Comparison of ENCODE assay signal across 8 mouse cellular contexts in genomic region chr2:30707099-30708000, GRCm38 (mm10).
A peak's percentile ranks its signal among the peaks of the same experiment; 100 is the strongest.
DNase-seq lines count a peak whose midpoint lies in the region; ATAC-seq and TF ChIP-seq lines count a peak whose summit lies in the region.

No protein-coding gene starts in this region.

- DNase-seq in brain, embryonic 14.5 days (ENCODE audit: low read depth), result peak; percentile 78
- peak; percentile 82 for DNase-seq in hindbrain, embryonic 10.5 days (ENCODE audit: low spot score)
- DNase-seq in thymus, postnatal 36 days, result peak; percentile 74 to 80

- peak overlapping the region; percentile 61 for H3K9ac ChIP-seq in forebrain, embryonic 15.5 days (replicated peaks)
- peak overlapping the region; percentile 77 for H3K9ac ChIP-seq in limb, embryonic 12.5 days (replicated peaks)
- H3K9ac ChIP-seq in midbrain, embryonic 15.5 days, result peak overlapping the region; percentile 60

- H3K4me3 ChIP-seq in erythroblast, embryonic 14.5 days (replicated peaks), result peak overlapping the region; percentile 24
- H3K4me3 ChIP-seq in forebrain, embryonic 15.5 days, result peak overlapping the region; percentile 35
- peak overlapping the region; percentile 50 for H3K4me3 ChIP-seq in hindbrain, embryonic 10.5 days
- peak overlapping the region; percentile 41 for H3K4me3 ChIP-seq in limb, embryonic 12.5 days (replicated peaks)
- peak overlapping the region; percentile 30 for H3K4me3 ChIP-seq in midbrain, embryonic 15.5 days

- WGBS in forebrain, embryonic 15.5 days, result 5% methylated on average over 37 of the region's 44 CpGs
- 2% methylated on average over 44 of the region's 44 CpGs for WGBS in hindbrain, embryonic 10.5 days
- 2% methylated on average over 44 of the region's 44 CpGs for WGBS in limb, embryonic 12.5 days
- WGBS in midbrain, embryonic 15.5 days, result 3% methylated on average over 44 of the region's 44 CpGs

- H3K27ac ChIP-seq in forebrain, embryonic 15.5 days (replicated peaks), result peak overlapping the region; percentile 99
- H3K27ac ChIP-seq in hindbrain, embryonic 10.5 days, result peak overlapping the region; percentile 99
- H3K27ac ChIP-seq in limb, embryonic 12.5 days, result peak overlapping the region; percentile 100
- peak overlapping the region; percentile 98 for H3K27ac ChIP-seq in midbrain, embryonic 15.5 days

- ATAC-seq in erythroblast, adult 5-6 weeks (replicated peaks; ENCODE audit: low FRiP score, poor library complexity, severe bottlenecking), result no peak
- no peak for ATAC-seq in forebrain, embryonic 15.5 days (replicated peaks)
- ATAC-seq in limb, embryonic 12.5 days (ENCODE audit: insufficient number of reproducible peaks, insufficient read depth, low FRiP score, low TSS enrichment, low read depth), result no peak
- no peak for ATAC-seq in midbrain, embryonic 15.5 days (replicated peaks)

- no peaks in the 10 kb centered on the region for H3K36me3 ChIP-seq in erythroblast, embryonic 14.5 days (ENCODE audit: control insufficient read depth)
- no peaks in the 10 kb centered on the region for H3K36me3 ChIP-seq in forebrain, embryonic 15.5 days
- H3K36me3 ChIP-seq in hindbrain, embryonic 10.5 days, result 0 out of 2 replicates have a peak, but pooled peaks cover 5% of the 10 kb centered on the region
- H3K36me3 ChIP-seq in limb, embryonic 12.5 days, result no peaks in the 10 kb centered on the region
- H3K36me3 ChIP-seq in midbrain, embryonic 15.5 days (replicated peaks), result no peaks in the 10 kb centered on the region

- no peak for TF ChIP-seq POLR2A in brain, embryonic 14.5 days (IDR thresholded peaks at IDR 0.05; ENCODE audit: borderline replicate concordance, extremely low read depth, insufficient read depth, insufficient read length, poor library complexity, severe bottlenecking)

- H3K4me2 ChIP-seq in forebrain, embryonic 15.5 days (replicated peaks), result peak overlapping the region; percentile 74
- H3K4me2 ChIP-seq in limb, embryonic 12.5 days, result peak overlapping the region; percentile 83
- peak overlapping the region; percentile 65 for H3K4me2 ChIP-seq in midbrain, embryonic 15.5 days

- peaks cover 2% of the 10 kb centered on the region for H3K4me1 ChIP-seq in erythroblast, embryonic 14.5 days (ENCODE audit: control insufficient read depth)
- H3K4me1 ChIP-seq in forebrain, embryonic 15.5 days, result peaks cover 53% of the 10 kb centered on the region
- H3K4me1 ChIP-seq in hindbrain, embryonic 10.5 days (replicated peaks), result peaks cover 73% of the 10 kb centered on the region
- peaks cover 61% of the 10 kb centered on the region for H3K4me1 ChIP-seq in limb, embryonic 12.5 days (replicated peaks)
- peaks cover 53% of the 10 kb centered on the region for H3K4me1 ChIP-seq in midbrain, embryonic 15.5 days

- peak; percentile 6; the same call in 1 of the 2 replicates for TF ChIP-seq CTCF in brain, embryonic 14.5 days (IDR thresholded peaks at IDR 0.05; ENCODE audit: borderline replicate concordance, extremely low read depth, insufficient read depth, insufficient read length)

- H3K27me3 ChIP-seq in erythroblast, embryonic 14.5 days (ENCODE audit: control insufficient read depth), result peaks cover 65% of the 10 kb centered on the region
- H3K27me3 ChIP-seq in forebrain, embryonic 15.5 days, result no peaks in the 10 kb centered on the region
- no peaks in the 10 kb centered on the region for H3K27me3 ChIP-seq in hindbrain, embryonic 10.5 days (ENCODE audit: insufficient read depth, poor library complexity, severe bottlenecking)
- no peaks in the 10 kb centered on the region for H3K27me3 ChIP-seq in limb, embryonic 12.5 days
- no peaks in the 10 kb centered on the region for H3K27me3 ChIP-seq in midbrain, embryonic 15.5 days (replicated peaks)

- peaks cover 2% of the 10 kb centered on the region; the same call in 1 of the 2 replicates for H3K9me3 ChIP-seq in erythroblast, embryonic 14.5 days (ENCODE audit: control insufficient read depth, low read length)
- H3K9me3 ChIP-seq in forebrain, embryonic 15.5 days, result no peaks in the 10 kb centered on the region
- H3K9me3 ChIP-seq in hindbrain, embryonic 10.5 days, result peaks cover 7% of the 10 kb centered on the region
- peaks cover 6% of the 10 kb centered on the region; the same call in 1 of the 2 replicates for H3K9me3 ChIP-seq in limb, embryonic 12.5 days
- no peaks in the 10 kb centered on the region for H3K9me3 ChIP-seq in midbrain, embryonic 15.5 days
